Mouse (Mus musculus) neutrophil, adult 5-6 weeks (primary cell): ENCODE results near the gene Arhgap36. TPM values are rescaled to one million over a fixed set of nuclear protein-coding genes. Genes with fewer than 3 reads are reported as not detected.

Experiments
- ATAC-seq: fragments of 151-379, 151-347 bp; 2 replicates; pipeline ENCODE4 v1.8.0; 2017; ENCODE audit warnings: mild to moderate bottlenecking, moderate TSS enrichment; ENCODE audit not compliant: insufficient number of reproducible peaks, poor library complexity, low FRiP score, severe bottlenecking; ENCODE audit errors: extremely low read depth
- total RNA-seq: library from RNA; stranded (forward); fragments of 200-1000 nt; gene quantifications from 2 replicates; pipeline ENCODE4 v1.2.3, GENCODE M21; 2017

Gene Arhgap36
- not detected in 2 replicates for total RNA-seq

- no peak for ATAC-seq
Observed at GRCm38 (mm10) chrX:49463442-49463970, at the start of gene Arhgap36. Gene Arhgap36, plus strand, starts transcription at chrX:49463945.

GRCm38 (mm10) chrX:49457781-49458180 is 6.0 kb upstream of the Arhgap36 start:
- no peak for ATAC-seq

GRCm38 (mm10) chrX:49470287-49471054 is 6.7 kb downstream of the Arhgap36 start:
- no peak for ATAC-seq

GRCm38 (mm10) chrX:49479968-49480809 is 16.4 kb downstream of the Arhgap36 start:
- no peak for ATAC-seq

GRCm38 (mm10) chrX:49480846-49481245 is 17.1 kb downstream of the Arhgap36 start:
- no peak for ATAC-seq

- ATAC-seq: no peak
Observed at GRCm38 (mm10) chrX:49489141-49489540, 25.4 kb downstream of the Arhgap36 start.

GRCm38 (mm10) chrX:49493739-49494449 is 30.1 kb downstream of the Arhgap36 start:
- ATAC-seq: no peak

Other genes starting within 250 kb of the Arhgap36 start
- 12.3 and 12.9 TPM in 2 replicates for gene Enox2, start 175.7 kb upstream of the Arhgap36 start, total RNA-seq
- not detected in 2 replicates for gene Olfr1320, start 208.4 kb downstream of the Arhgap36 start, total RNA-seq